Mouse (Mus musculus): ENCODE data around the gene Oprl1. TPM values are rescaled to one million over a fixed set of nuclear protein-coding genes. Genes with fewer than 3 reads are reported as not detected.

Gene Oprl1
- total and polyA plus RNA-seq, 3 experiments, result 0.14 to 0.25 TPM; not detected in 1

DNA sequence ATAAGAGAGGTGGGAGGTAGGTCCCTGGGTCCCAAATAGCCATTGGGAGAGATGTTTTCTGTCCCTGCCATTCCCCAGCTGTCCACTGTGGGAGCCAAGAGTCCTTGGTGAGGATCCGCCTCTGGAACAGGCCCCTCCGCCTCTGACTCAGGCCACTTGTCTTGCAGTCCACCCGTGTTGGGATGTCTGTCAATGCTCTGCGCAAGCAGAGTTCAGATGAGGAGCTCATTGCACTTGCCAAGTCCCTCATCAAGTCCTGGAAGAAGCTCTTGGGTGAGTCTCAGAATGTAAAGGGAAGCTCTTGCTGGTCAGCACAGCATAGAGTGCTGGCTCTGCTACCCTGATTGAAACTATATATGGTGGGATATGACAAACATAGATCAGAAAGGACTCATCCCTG, 31.4 kb upstream of the Oprl1 start:
- H3K4me1 ChIP-seq (ENCODE audit: control insufficient read depth in 1 of 2, insufficient read depth in 2 of 2), result peaks cover 12 to 54% of the 10 kb centered on the region in 2 experiments
- DNase-seq (ENCODE audit: extremely low read depth), result no peak
- no peaks in the 10 kb centered on the region for H3K9me3 ChIP-seq (replicated peaks; ENCODE audit: low read length)
- H3K4me2 ChIP-seq (ENCODE audit: insufficient read depth, low read depth, poor library complexity, severe bottlenecking), result no peak overlapping the region
- peaks cover 18 to 47% of the 10 kb centered on the region in 2 experiments for H3K36me3 ChIP-seq (replicated peaks in 1 of 2; ENCODE audit: control insufficient read depth in 1 of 2, insufficient read depth in 1 of 2, low read length in 1 of 2)
- H3K27ac ChIP-seq (ENCODE audit: insufficient read depth, low read depth), result no peak overlapping the region
- TF ChIP-seq MAZ (IDR thresholded peaks at IDR 0.05; ENCODE audit: low read depth, low read length), result no peak
- no peak for TF ChIP-seq ZKSCAN1 (IDR thresholded peaks at IDR 0.05; ENCODE audit: borderline replicate concordance, low read depth, low read length)
- TF ChIP-seq RCOR1 (conservative IDR thresholded peaks at IDR 0.05; ENCODE audit: low read depth, low read length), result no peak
- H3K79me2 ChIP-seq (replicated peaks; ENCODE audit: control insufficient read depth, extremely low read depth, insufficient read depth, poor library complexity, severe bottlenecking), result no peaks in the 10 kb centered on the region
- dilution Hi-C loops (cut with MboI; ENCODE audit: extremely low pct_ligation_motif_present, extremely low pct_unique_long_range_greater_than_20kb, low sequenced_read_pairs) (no loop called here), in situ Hi-C loops (cut with MboI; ENCODE audit: low pct_ligation_motif_present, low pct_unique_long_range_greater_than_20kb, low sequenced_read_pairs) (no loop called here)
- H3K4me3 ChIP-seq (replicated peaks in 1 of 3; ENCODE audit: low read depth in 2 of 3, low read length in 2 of 3, poor library complexity in 1 of 3), result no peak overlapping the region
- no peak overlapping the region for H3K9ac ChIP-seq (ENCODE audit: insufficient read depth, low read depth)
- no peaks in the 10 kb centered on the region for H3K27me3 ChIP-seq (replicated peaks)

DNA sequence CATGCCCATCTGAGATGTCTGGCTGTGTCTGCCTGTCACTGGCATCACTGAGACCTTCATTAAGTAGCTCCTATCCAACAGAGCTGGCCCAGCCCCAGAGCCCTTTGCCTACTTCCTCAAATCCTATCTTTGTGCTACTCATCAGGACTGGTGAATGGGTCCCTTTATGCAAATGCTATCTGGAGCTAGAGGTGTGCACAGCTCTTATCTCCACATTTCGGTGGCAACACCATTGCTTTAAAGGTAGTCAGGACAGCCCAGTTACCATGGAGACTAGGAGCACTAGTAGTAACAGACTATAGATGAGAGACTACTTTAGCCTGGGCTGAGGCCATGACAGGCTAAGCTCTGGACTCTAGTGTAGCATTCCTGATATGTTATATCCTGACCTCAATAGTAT, 30.1 kb upstream of the Oprl1 start:
- TF ChIP-seq HCFC1 (IDR thresholded peaks at IDR 0.05; ENCODE audit: low read depth, low read length) (no peak), RAD21 (IDR thresholded peaks at IDR 0.05; ENCODE audit: low read depth, low read length) (no peak), IRF4 (IDR thresholded peaks at IDR 0.05; ENCODE audit: low read depth, low read length) (no peak), PAX5 (IDR thresholded peaks at IDR 0.05; ENCODE audit: low read length) (no peak), ELF1 (IDR thresholded peaks at IDR 0.05; ENCODE audit: low read depth, low read length) (no peak), ETS1 (conservative IDR thresholded peaks at IDR 0.05; ENCODE audit: low read depth, low read length) (no peak), TCF12 (IDR thresholded peaks at IDR 0.05; ENCODE audit: low read depth, low read length) (no peak), ZC3H11A (IDR thresholded peaks at IDR 0.05; ENCODE audit: low read depth, low read length) (no peak), KAT2A (IDR thresholded peaks at IDR 0.05; ENCODE audit: insufficient replicate concordance, low read length) (no peak), MAZ (IDR thresholded peaks at IDR 0.05; ENCODE audit: low read depth, low read length) (no peak), GABPA (IDR thresholded peaks at IDR 0.05; ENCODE audit: insufficient replicate concordance, low read depth, low read length) (no peak), MEF2A (IDR thresholded peaks at IDR 0.05; ENCODE audit: borderline replicate concordance, low read depth, low read length) (no peak), USF2 (conservative IDR thresholded peaks at IDR 0.05; ENCODE audit: low read depth, low read length) (no peak), NELFE (IDR thresholded peaks at IDR 0.05; ENCODE audit: low read depth, low read length) (no peak), JUND (conservative IDR thresholded peaks at IDR 0.05; ENCODE audit: low read depth, low read length) (no peak)
- no peak overlapping the region for H3K4me3 ChIP-seq (replicated peaks in 1 of 3; ENCODE audit: low read depth in 2 of 3, low read length in 2 of 3, poor library complexity in 1 of 3)
- in situ Hi-C loops (cut with MboI; ENCODE audit: low pct_ligation_motif_present, low pct_unique_long_range_greater_than_20kb, low sequenced_read_pairs), result no loop called here
- peaks cover 17 to 58% of the 10 kb centered on the region in 2 experiments for H3K4me1 ChIP-seq (ENCODE audit: control insufficient read depth in 1 of 2, insufficient read depth in 2 of 2)
- no peaks in the 10 kb centered on the region for H3K79me2 ChIP-seq (replicated peaks; ENCODE audit: control insufficient read depth, extremely low read depth, insufficient read depth, poor library complexity, severe bottlenecking)
- no peak for DNase-seq (ENCODE audit: extremely low read depth)
- H3K9ac ChIP-seq (ENCODE audit: insufficient read depth, low read depth), result no peak overlapping the region
- H3K27me3 ChIP-seq (replicated peaks), result no peaks in the 10 kb centered on the region
- H3K9me3 ChIP-seq (replicated peaks; ENCODE audit: low read length), result no peaks in the 10 kb centered on the region
- dilution Hi-C loops (cut with MboI; ENCODE audit: extremely low pct_ligation_motif_present, extremely low pct_unique_long_range_greater_than_20kb, low sequenced_read_pairs), result no loop called here
- H3K27ac ChIP-seq (ENCODE audit: insufficient read depth, low read depth), result no peak overlapping the region
- no peak overlapping the region for H3K4me2 ChIP-seq (ENCODE audit: insufficient read depth, low read depth, poor library complexity, severe bottlenecking)
- peaks cover 29 to 60% of the 10 kb centered on the region in 2 experiments for H3K36me3 ChIP-seq (replicated peaks in 1 of 2; ENCODE audit: control insufficient read depth in 1 of 2, insufficient read depth in 1 of 2, low read length in 1 of 2)

Measured in CH12.LX (cell line).